Mouse (Mus musculus): ENCODE results near the gene Ccin.

- TF ChIP-seq CTCF (IDR thresholded peaks at IDR 0.05; ENCODE audit: low read depth) (no peak), EP300 (IDR thresholded peaks at IDR 0.05; ENCODE audit: low read depth) (no peak)
These were observed 35.7 kb upstream of the Ccin start for GRCm38 (mm10) chr4:43947571-43947970.

Measured in liver, postnatal 0 days (tissue).